Mouse (Mus musculus): ENCODE results near the gene F5. TPM values are rescaled to one million over a fixed set of nuclear protein-coding genes. Genes with fewer than 3 reads are reported as not detected.

F5 gene
- total RNA-seq, 4 experiments from 2014 or later: 0.94 to 14.2 (median 1.1) TPM

- DNase-seq (ENCODE audit: low spot score): no peak
Observed at GRCm38 (mm10) chr1:164158571-164158970, 6.9 kb downstream of the F5 start.

DNA sequence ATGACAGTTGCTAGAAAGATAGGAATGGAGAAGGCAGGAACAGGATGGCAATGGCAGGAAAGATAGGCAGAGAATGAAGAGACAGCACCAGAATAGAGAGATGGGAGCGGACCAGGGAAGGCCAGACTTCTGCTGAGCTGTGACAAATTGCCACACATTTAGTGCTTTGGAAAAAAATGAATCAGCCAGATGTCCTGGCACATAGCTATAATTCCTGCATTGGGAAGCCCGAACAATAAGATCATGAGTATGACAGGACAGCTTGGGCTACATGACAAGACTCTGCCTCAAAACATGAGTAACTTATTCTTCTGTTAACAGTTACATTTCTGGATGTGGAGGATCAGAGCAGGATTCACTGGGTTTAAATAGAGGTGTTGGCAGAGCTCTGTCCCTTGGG lies 8.1 kb downstream of the F5 start:
- DNase-seq (ENCODE audit: low spot score): no peak

DNA sequence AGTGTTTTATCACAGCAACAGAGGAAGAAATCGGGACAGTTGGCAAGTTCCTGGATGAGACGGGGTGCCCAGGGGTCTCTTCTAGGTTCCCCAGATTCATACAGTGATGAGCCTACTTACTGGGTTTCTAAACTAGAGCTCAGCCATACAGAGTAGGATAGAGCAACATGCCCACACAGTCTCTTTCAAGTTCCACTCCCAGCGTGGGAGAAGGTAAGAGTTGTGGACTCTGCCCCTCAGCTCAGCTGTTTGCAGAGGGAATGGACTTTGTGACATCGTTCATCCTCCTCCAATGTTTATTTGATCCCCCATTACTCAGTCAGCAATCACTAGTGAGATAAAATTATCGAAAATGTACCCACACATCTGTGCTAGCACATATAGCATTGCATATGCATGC lies 11.1 kb downstream of the F5 start:
- DNase-seq (ENCODE audit: low spot score): no peak

DNA sequence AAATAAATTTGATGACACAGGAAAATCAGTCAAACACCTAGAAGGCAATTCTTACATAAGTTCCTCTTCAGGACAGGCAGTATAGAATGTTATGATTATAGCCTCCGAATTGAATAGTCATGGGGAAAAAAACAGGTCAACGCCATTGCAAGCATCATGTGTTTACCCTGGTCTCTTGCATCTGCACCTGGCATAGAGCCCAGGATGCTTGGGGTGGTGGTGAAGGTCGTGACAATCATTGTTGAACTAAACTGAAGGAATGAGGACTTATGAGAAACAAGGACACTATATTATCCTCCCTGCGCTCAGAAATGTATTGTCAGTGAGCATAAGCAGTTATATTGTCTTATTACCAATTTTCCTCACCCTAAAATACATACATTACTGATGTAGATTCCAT lies 17.2 kb downstream of the F5 start:
- no peak for DNase-seq (ENCODE audit: low spot score)

GRCm38 (mm10) chr1:164170434-164170833 lies 18.8 kb downstream of the F5 start:
- DNase-seq (ENCODE audit: low spot score): no peak

DNA sequence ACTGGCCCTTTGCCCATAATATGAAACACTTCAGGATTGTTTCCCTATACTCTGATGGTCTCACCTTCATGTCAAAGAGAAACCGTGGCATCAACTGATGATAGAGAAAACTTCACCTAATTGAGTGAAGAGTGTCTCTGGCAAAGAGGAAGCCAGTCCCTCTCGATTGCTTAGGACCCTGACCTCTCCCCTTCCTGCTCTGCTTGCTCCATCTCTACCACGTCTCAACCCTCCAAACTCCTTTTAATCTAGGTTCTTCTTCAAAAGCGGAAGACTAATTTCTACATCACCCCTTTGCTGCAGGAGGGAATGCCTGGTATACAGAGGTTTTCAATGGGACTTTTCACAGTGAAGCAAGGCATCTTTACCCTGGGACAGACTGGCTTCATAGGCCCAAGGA lies 21.5 kb downstream of the F5 start:
- no peak for DNase-seq (ENCODE audit: low spot score)

- no peak for DNase-seq (ENCODE audit: low spot score)
Observed at GRCm38 (mm10) chr1:164176856-164177255, 25.2 kb downstream of the F5 start.

DNA sequence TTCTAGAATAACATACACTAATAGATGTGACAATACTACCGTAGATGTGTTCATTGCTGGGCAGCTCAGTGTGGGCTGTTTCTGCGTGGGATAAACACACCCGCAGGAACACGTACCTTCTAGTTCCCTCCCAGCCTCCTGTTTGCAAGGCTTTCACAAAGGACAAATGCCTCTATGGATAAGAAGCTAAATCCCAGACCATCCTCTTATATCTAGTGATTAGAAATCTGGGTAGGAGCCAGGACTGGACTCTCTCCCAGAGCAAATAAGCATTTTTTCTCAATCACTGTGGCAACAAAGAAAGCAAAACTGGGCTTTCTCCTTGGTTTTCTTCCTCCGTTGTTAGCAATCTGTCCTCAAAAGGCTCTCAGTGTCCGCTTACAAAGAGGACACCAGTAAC lies 26.8 kb downstream of the F5 start:
- DNase-seq (ENCODE audit: low spot score): no peak

DNA sequence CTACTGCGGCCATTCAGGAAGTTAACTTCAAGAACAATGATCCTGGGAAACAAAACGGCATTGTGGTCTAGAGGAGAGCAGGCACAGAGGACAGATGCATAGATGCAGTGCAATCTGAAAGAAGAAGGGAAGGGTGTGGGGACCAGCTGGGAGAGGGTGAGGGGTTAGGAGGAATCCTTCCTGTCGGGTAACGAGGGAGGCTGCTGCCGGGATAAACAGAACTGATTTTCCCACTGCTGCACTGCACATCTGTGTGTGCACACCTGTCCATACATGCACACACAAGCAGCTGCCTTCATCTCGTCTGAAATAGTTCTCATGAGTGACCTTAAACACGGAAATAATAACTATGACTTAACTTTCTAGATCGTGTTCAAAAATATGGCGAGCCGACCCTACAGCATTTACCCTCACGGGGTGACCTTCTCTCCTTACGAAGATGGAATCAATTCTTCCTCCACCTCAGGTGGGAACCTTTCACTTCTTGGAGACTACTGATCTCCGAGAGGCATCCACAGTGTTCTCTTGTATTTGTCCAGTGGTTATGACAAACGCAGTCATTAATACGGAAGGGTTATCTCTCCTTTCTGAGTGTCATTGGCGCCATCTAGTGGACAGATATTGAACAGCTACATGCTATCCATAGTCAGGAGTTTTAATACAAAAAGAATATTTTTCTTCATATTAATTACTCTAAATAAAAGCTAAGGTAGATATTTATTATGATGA lies 32.7 kb downstream of the F5 start:
- DNase-seq (ENCODE audit: low spot score): peak; percentile 58

- no peak for DNase-seq (ENCODE audit: low spot score)
Observed at GRCm38 (mm10) chr1:164184871-164185223, 33.2 kb downstream of the F5 start.

DNA sequence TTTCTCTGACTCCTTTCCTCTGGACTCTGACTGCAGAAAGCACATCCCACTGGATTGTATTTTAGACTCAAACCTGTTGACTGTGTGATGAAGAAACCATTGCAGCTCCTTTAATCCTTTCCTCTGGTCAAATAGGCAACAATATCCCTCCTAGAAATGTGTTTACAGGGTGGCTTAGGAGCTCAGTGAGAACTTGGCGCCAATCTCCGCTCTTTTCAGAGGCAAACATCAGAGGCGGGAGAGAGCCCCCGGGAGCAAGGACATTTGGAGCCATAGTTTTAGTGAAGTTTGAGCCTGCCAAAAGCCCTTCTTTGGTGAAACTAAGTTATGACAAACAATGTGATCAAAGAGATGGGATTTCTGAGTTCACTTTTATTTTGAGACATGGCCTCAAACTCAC lies 33.7 kb downstream of the F5 start:
- DNase-seq (ENCODE audit: low spot score): no peak

- DNase-seq (ENCODE audit: low spot score): no peak
Observed at GRCm38 (mm10) chr1:164187002-164187560, 35.4 kb downstream of the F5 start.

GRCm38 (mm10) chr1:164199551-164199950 lies 47.9 kb downstream of the F5 start:
- DNase-seq (ENCODE audit: low spot score): no peak

DNA sequence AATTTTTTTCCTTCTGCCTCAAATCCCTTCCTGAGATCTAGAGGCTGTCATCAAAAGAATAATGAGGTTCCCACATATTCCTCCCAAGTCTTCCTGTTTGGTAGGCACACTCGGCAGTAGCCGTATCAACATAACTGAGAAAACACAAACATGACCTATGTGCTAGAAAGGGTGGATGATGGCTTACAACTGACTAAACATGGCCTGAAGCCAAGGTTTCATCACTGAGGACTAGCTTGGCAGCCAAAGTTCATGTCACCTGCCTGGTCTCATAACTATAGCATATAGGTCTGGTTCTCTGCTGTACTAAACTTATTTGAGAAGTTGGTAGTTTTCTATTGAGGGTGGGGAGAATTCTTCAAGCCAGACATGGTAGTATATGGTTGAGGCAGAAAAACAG lies 56.8 kb downstream of the F5 start:
- DNase-seq (ENCODE audit: low spot score): no peak

GRCm38 (mm10) chr1:164210899-164211298 lies 59.3 kb downstream of the F5 start:
- no peak for DNase-seq (ENCODE audit: low spot score)

GRCm38 (mm10) chr1:164212686-164213085 lies 61.0 kb downstream of the F5 start:
- no peak for DNase-seq (ENCODE audit: low spot score)

DNA sequence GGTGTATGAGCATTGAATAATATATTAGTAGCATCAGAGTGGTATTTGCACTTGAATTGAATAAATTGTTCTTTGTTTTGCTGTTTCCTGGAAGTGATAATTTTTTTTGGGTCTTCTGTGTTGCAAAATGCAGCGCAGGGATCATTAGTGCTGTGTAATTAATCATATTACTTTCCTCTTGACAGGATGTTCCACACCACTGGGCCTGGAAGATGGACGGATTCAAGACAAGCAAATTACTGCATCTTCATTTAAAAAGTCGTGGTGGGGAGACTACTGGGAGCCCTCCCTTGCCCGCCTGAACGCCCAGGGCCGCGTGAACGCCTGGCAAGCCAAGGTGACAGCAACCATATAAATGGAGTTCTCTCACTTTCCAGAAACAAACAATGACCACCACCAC lies 62.6 kb downstream of the F5 start:
- no peak for DNase-seq (ENCODE audit: low spot score)

DNA sequence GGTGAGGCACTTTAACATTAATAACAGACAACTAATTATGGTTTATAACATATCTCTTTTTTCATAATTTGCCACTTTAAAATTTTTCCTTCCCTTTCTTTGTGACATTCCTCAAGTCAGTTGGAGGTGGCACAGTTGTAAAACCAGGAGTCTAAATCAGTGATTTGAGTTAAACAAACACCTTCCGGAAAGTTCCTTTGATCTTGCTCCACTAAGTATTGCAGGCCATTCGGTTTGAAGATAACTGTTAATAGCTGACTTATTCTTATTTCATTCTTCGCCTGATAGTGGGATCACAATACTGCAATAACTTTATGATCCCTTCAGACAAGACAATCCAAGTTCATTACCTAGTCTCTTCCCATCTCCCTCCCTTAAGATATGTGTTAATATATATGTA lies 63.5 kb downstream of the F5 start:
- DNase-seq (ENCODE audit: low spot score): no peak

DNA sequence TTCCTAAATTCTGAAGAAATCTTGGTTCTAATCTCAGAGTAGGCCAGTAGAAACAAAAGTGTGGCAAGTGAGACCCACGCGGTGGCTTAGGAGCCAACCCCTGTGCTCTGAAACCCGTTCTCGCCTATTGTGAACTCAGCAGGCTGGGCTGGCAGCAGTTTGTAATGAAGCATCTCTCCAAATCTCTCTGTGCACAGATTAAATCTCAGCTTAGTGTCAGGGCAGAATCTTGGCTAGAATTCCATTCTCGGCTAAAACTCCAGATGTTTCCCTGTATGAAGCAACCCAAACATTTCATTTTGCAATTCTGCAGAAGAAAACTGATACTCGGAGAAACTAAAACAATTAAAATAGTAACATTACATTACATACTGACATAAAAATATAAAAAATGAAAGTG lies 63.9 kb downstream of the F5 start:
- DNase-seq (ENCODE audit: low spot score): no peak

- DNase-seq (ENCODE audit: low spot score): no peak
Observed at GRCm38 (mm10) chr1:164217791-164218685, 66.4 kb downstream of the F5 start.

- no peak for DNase-seq (ENCODE audit: low spot score)
Observed at GRCm38 (mm10) chr1:164220261-164220660, 68.6 kb downstream of the F5 start.

DNA sequence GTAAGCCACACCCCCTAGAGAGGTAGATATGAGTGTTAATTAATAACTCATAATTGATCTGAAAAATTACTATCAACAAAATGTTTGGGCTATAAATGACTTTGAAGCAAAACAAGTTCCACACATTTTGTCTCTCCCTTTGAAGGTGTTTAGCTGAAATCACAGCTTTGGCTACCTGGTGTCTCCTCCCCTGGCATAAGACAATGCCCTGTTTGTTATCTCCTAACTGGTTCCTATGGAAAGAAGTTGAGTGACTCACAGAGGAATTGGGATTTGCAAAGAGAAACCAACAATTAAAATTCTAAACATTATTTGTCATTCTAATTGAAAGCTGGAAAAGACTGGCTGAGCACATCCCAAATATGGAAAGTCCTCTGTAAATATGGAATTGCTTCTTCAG lies 71.5 kb downstream of the F5 start:
- DNase-seq (ENCODE audit: low spot score): no peak
